Mouse (Mus musculus): ENCODE measurements at regions not wholly inside any gene's neighbourhood (a gene's known extent, or its start where the extent isn't known, plus 50 kb on each side); places are given as distances from the start of the nearest gene placed in this dataset.
A peak's percentile ranks its signal among the peaks of the same experiment; 100 is the strongest.

DNA sequence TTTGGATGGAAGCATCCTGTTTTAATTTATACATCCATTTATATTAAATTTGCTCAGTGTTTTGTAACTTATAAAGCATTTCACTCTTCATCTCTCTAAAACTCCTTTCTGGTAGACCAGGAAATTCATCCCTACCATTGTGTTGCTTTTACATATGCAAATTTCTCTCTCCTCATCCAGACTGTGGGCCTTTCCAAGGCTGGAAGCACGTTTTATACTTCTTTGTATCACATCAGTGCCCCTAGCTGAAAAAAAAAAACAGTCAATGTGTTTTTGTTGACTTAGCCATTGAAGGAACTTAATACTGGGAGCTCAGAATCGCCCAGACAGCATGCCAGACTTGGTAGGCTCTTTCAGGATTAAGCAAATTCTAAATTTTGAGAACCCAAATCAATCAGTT is 174.9 kb upstream of the Gm6793 start:
- H3K36me3 ChIP-seq (ENCODE audit: control insufficient read depth, insufficient read depth, low read length) = no peaks in the 10 kb centered on the region
- no peak overlapping the region for H3K4me2 ChIP-seq (ENCODE audit: low read length)
- no peak overlapping the region for H3K9ac ChIP-seq (ENCODE audit: low read length)
- H3K27ac ChIP-seq (ENCODE audit: low read depth) = no peak overlapping the region
- no peaks in the 10 kb centered on the region for H3K27me3 ChIP-seq (replicated peaks; ENCODE audit: control insufficient read depth, insufficient read depth, low read length)
- H3K9me3 ChIP-seq (ENCODE audit: control insufficient read depth, low read length) = no peaks in the 10 kb centered on the region
- ATAC-seq (replicated peaks; ENCODE audit: low FRiP score, low TSS enrichment, low read depth) (no peak), DNase-seq (ENCODE audit: low spot score) (no peak)
- WGBS = 43% methylated on average over 2 of the region's 2 CpGs
- no peak overlapping the region for H3K4me3 ChIP-seq (ENCODE audit: low read depth, low read length)
- no peaks in the 10 kb centered on the region for H3K4me1 ChIP-seq (replicated peaks; ENCODE audit: control insufficient read depth, insufficient read depth, low read length)

DNA sequence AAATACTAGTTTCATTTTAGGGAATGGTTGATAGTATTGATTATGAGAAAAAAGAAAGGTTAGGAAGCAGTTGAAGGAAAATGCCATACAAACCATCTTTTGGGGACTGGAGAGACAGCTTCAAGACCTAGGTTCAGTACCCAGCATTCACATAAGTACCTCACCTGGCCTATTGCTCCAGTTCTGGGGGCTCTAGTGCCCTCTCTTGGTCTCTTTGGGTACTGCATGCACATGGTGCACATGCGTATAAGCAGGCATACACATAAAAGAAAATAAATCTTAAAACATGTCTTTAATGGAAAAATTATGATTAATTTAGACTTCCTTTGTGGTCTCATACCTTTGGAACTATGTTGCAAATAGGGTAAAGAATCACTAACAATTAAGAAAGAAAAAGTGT is 155.3 kb upstream of the Gm6793 start:
- no peak overlapping the region for H3K27ac ChIP-seq (ENCODE audit: low read depth)
- H3K27me3 ChIP-seq (replicated peaks; ENCODE audit: control insufficient read depth, insufficient read depth, low read length) = no peaks in the 10 kb centered on the region
- H3K36me3 ChIP-seq (ENCODE audit: control insufficient read depth, insufficient read depth, low read length) = no peaks in the 10 kb centered on the region
- DNase-seq (ENCODE audit: low spot score) (no peak), ATAC-seq (replicated peaks; ENCODE audit: low FRiP score, low TSS enrichment, low read depth) (no peak)
- WGBS = 97% methylated on average over 1 of the region's 1 CpGs
- H3K9ac ChIP-seq (ENCODE audit: low read length) = no peak overlapping the region
- no peak overlapping the region for H3K4me2 ChIP-seq (ENCODE audit: low read length)
- no peaks in the 10 kb centered on the region for H3K4me1 ChIP-seq (replicated peaks; ENCODE audit: control insufficient read depth, insufficient read depth, low read length)
- peaks cover 7% of the 10 kb centered on the region for H3K9me3 ChIP-seq (ENCODE audit: control insufficient read depth, low read length)
- no peak overlapping the region for H3K4me3 ChIP-seq (ENCODE audit: low read depth, low read length)

DNA sequence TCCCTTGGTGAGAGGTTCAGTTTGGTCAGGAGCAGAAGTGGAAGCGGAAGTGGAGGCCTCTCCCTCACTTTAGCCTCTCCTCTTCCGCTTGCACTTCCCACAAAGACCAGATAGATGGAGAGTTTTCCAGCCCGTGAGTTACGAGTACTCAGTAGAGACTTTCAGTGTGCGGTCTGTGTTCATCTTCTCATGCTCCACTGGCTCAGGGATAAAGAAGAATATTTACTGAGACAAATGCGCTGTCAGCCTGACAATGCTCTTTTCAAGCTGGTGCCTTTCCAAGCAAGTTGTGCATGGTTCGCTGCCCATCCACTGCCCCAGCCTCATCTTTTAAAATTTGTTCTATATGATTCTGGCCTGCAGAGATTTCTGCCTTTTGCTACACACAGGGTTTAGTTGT is 141.8 kb upstream of the Gm6793 start:
- DNase-seq (ENCODE audit: low spot score) (no peak), ATAC-seq (replicated peaks; ENCODE audit: low FRiP score, low TSS enrichment, low read depth) (no peak)
- Histone ChIP-seq H3K4me2 (ENCODE audit: low read length) (no peak overlapping the region), H3K36me3 (ENCODE audit: control insufficient read depth, insufficient read depth, low read length) (no peaks in the 10 kb centered on the region), H3K4me3 (ENCODE audit: low read depth, low read length) (no peak overlapping the region), H3K9me3 (ENCODE audit: control insufficient read depth, low read length) (no peaks in the 10 kb centered on the region), H3K4me1 (replicated peaks; ENCODE audit: control insufficient read depth, insufficient read depth, low read length) (no peaks in the 10 kb centered on the region), H3K27ac (ENCODE audit: low read depth) (no peak overlapping the region), H3K27me3 (replicated peaks; ENCODE audit: control insufficient read depth, insufficient read depth, low read length) (no peaks in the 10 kb centered on the region), H3K9ac (ENCODE audit: low read length) (no peak overlapping the region)
- 84% methylated on average over 7 of the region's 7 CpGs for WGBS

- no peaks in the 10 kb centered on the region for H3K9me3 ChIP-seq (ENCODE audit: control insufficient read depth, low read length)
- H3K9ac ChIP-seq (ENCODE audit: low read length) = no peak overlapping the region
- H3K36me3 ChIP-seq (ENCODE audit: control insufficient read depth, insufficient read depth, low read length) = no peaks in the 10 kb centered on the region
- no peak for ATAC-seq (replicated peaks; ENCODE audit: low FRiP score, low TSS enrichment, low read depth)
- no peaks in the 10 kb centered on the region for H3K4me1 ChIP-seq (replicated peaks; ENCODE audit: control insufficient read depth, insufficient read depth, low read length)
- no peak overlapping the region for H3K4me3 ChIP-seq (ENCODE audit: low read depth, low read length)
- no peak for DNase-seq (ENCODE audit: low spot score)
- H3K4me2 ChIP-seq (ENCODE audit: low read length) = no peak overlapping the region
- no peaks in the 10 kb centered on the region for H3K27me3 ChIP-seq (replicated peaks; ENCODE audit: control insufficient read depth, insufficient read depth, low read length)
- H3K27ac ChIP-seq (ENCODE audit: low read depth) = no peak overlapping the region
- WGBS = 75% methylated on average over 5 of the region's 5 CpGs
These were observed 124.1 kb upstream of the Gm6793 start for GRCm38 (mm10) chr8:112138924-112139323.

DNA sequence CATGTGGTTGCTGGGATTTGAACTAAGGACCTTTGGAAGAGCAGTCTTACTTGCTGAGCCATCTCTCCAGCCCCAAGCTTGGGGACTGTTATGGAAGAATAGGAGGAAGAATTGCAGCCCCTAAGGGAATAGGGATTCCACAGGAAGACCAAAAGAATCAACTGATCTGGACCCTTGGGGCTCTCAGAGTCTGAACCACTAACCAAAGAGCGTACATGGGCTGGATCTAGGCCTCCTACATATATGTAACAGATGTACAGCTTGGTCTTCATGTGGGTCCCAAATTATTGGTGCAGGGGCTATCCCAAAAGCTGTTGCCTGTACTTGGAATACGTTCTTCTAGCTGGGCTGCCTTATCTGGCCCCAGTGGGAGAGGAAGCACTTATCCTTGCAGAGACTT is 115.4 kb upstream of the Gm6793 start:
- no peaks in the 10 kb centered on the region for H3K9me3 ChIP-seq (ENCODE audit: control insufficient read depth, low read length)
- no peak overlapping the region for H3K4me3 ChIP-seq (ENCODE audit: low read depth, low read length)
- H3K4me1 ChIP-seq (replicated peaks; ENCODE audit: control insufficient read depth, insufficient read depth, low read length) = no peaks in the 10 kb centered on the region
- DNase-seq (ENCODE audit: low spot score) = no peak
- 69% methylated on average over 2 of the region's 2 CpGs for WGBS
- ATAC-seq (replicated peaks; ENCODE audit: low FRiP score, low TSS enrichment, low read depth) = no peak
- no peaks in the 10 kb centered on the region for H3K36me3 ChIP-seq (ENCODE audit: control insufficient read depth, insufficient read depth, low read length)
- H3K9ac ChIP-seq (ENCODE audit: low read length) = no peak overlapping the region
- no peak overlapping the region for H3K4me2 ChIP-seq (ENCODE audit: low read length)
- no peak overlapping the region for H3K27ac ChIP-seq (ENCODE audit: low read depth)
- no peaks in the 10 kb centered on the region for H3K27me3 ChIP-seq (replicated peaks; ENCODE audit: control insufficient read depth, insufficient read depth, low read length)

- Histone ChIP-seq H3K27me3 (replicated peaks; ENCODE audit: control insufficient read depth, insufficient read depth, low read length) (no peaks in the 10 kb centered on the region), H3K4me2 (ENCODE audit: low read length) (no peak overlapping the region), H3K9me3 (ENCODE audit: control insufficient read depth, low read length) (no peaks in the 10 kb centered on the region), H3K4me3 (ENCODE audit: low read depth, low read length) (no peak overlapping the region), H3K9ac (ENCODE audit: low read length) (no peak overlapping the region), H3K4me1 (replicated peaks; ENCODE audit: control insufficient read depth, insufficient read depth, low read length) (no peaks in the 10 kb centered on the region), H3K27ac (ENCODE audit: low read depth) (no peak overlapping the region), H3K36me3 (ENCODE audit: control insufficient read depth, insufficient read depth, low read length) (no peaks in the 10 kb centered on the region)
- ATAC-seq (replicated peaks; ENCODE audit: low FRiP score, low TSS enrichment, low read depth) (peak; percentile 64), DNase-seq (ENCODE audit: low spot score) (peak; percentile 90)
- WGBS = 49% methylated on average over 14 of the region's 14 CpGs
These were observed 114.1 kb upstream of the Gm6793 start for GRCm38 (mm10) chr8:112128833-112129518.

- 0 out of 2 replicates have a peak, but pooled peaks cover 2% of the 10 kb centered on the region for H3K9me3 ChIP-seq (ENCODE audit: control insufficient read depth, low read length)
- WGBS = 58% methylated on average over 2 of the region's 2 CpGs
- no peaks in the 10 kb centered on the region for H3K36me3 ChIP-seq (ENCODE audit: control insufficient read depth, insufficient read depth, low read length)
- H3K9ac ChIP-seq (ENCODE audit: low read length) = no peak overlapping the region
- no peak overlapping the region for H3K27ac ChIP-seq (ENCODE audit: low read depth)
- H3K27me3 ChIP-seq (replicated peaks; ENCODE audit: control insufficient read depth, insufficient read depth, low read length) = no peaks in the 10 kb centered on the region
- no peak for DNase-seq (ENCODE audit: low spot score)
- H3K4me2 ChIP-seq (ENCODE audit: low read length) = no peak overlapping the region
- ATAC-seq (replicated peaks; ENCODE audit: low FRiP score, low TSS enrichment, low read depth) = no peak
- no peak overlapping the region for H3K4me3 ChIP-seq (ENCODE audit: low read depth, low read length)
- H3K4me1 ChIP-seq (replicated peaks; ENCODE audit: control insufficient read depth, insufficient read depth, low read length) = no peaks in the 10 kb centered on the region
These were observed 97.1 kb upstream of the Gm6793 start for GRCm38 (mm10) chr8:112111950-112112349.

GRCm38 (mm10) chr8:112097883-112098635 is 83.2 kb upstream of the Gm6793 start:
- DNase-seq (ENCODE audit: low spot score) (no peak), ATAC-seq (replicated peaks; ENCODE audit: low FRiP score, low TSS enrichment, low read depth) (no peak)
- Histone ChIP-seq H3K4me1 (replicated peaks; ENCODE audit: control insufficient read depth, insufficient read depth, low read length) (no peaks in the 10 kb centered on the region), H3K4me3 (ENCODE audit: low read depth, low read length) (no peak overlapping the region), H3K4me2 (ENCODE audit: low read length) (no peak overlapping the region), H3K9ac (ENCODE audit: low read length) (no peak overlapping the region), H3K36me3 (ENCODE audit: control insufficient read depth, insufficient read depth, low read length) (no peaks in the 10 kb centered on the region), H3K27me3 (replicated peaks; ENCODE audit: control insufficient read depth, insufficient read depth, low read length) (no peaks in the 10 kb centered on the region), H3K27ac (ENCODE audit: low read depth) (no peak overlapping the region), H3K9me3 (ENCODE audit: control insufficient read depth, low read length) (no peaks in the 10 kb centered on the region)
- WGBS = 90% methylated on average over 10 of the region's 10 CpGs

DNA sequence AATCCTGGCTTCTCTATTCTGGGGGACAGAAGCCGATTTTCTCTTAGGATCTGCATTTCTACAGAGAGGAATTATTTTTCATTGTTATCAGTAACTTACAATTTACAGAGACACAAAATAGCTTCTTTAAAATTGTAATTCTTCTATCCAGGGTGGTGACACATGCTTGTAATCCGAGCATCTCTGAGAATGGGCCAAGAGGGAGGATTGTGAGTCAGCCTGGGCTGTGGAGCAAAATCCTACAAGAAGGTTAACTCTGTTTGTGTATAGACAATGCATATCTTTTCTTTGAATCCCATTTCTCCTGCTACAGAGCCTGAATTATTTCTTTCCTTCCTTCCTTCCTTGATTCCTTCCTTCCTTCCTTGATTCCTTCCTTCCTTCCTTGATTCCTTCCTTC is 80.0 kb upstream of the Gm6793 start:
- Histone ChIP-seq H3K27me3 (replicated peaks; ENCODE audit: control insufficient read depth, insufficient read depth, low read length) (no peaks in the 10 kb centered on the region), H3K4me1 (replicated peaks; ENCODE audit: control insufficient read depth, insufficient read depth, low read length) (no peaks in the 10 kb centered on the region), H3K4me3 (ENCODE audit: low read depth, low read length) (no peak overlapping the region), H3K36me3 (ENCODE audit: control insufficient read depth, insufficient read depth, low read length) (no peaks in the 10 kb centered on the region), H3K9ac (ENCODE audit: low read length) (no peak overlapping the region), H3K9me3 (ENCODE audit: control insufficient read depth, low read length) (no peaks in the 10 kb centered on the region), H3K27ac (ENCODE audit: low read depth) (no peak overlapping the region), H3K4me2 (ENCODE audit: low read length) (no peak overlapping the region)
- WGBS = 80% methylated on average over 2 of the region's 2 CpGs
- ATAC-seq (replicated peaks; ENCODE audit: low FRiP score, low TSS enrichment, low read depth) (no peak), DNase-seq (ENCODE audit: low spot score) (no peak)

All from intestine, embryonic 14.5 days (tissue).